Mouse (Mus musculus): Measurements from ENCODE around the gene Wdr90. TPM values are rescaled to one million over a fixed set of nuclear protein-coding genes. Genes with fewer than 3 reads are reported as not detected.
A peak's percentile ranks its signal among the peaks of the same experiment; 100 is the strongest.
"Not testable (repeated sequence)": the region's sequence is repeated elsewhere in the genome, so short reads cannot be mapped to it uniquely, and the experiment has no call there.

The Wdr90 gene
- polyA plus RNA-seq, 1 experiment from 2014 or later, result 34.1 TPM

DNA sequence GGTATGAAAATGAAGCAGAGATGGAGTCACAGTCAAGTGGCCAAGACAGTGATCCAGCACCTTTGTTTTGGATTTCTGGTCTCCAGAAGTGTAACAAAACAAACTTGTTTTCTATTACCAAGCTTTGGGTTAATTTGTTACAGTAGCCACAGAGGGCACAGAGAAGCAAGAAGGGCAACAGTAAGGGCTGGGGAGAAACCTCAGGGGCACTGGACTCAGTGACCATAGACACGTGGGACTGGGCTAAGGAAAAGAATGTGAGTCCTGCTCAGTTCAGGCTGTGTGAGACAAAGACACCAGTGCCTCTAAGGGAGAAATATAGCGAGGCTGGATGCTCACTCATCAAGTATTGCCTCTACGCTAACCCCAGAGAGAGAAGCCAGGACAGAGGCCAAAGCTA, 11.4 kb upstream of the Wdr90 start:
- no peak for DNase-seq
- 0 out of 2 replicates have a peak, but pooled peaks cover 2% of the 10 kb centered on the region for H3K36me3 ChIP-seq (ENCODE audit: insufficient read depth)
- no peaks in the 10 kb centered on the region for H3K27me3 ChIP-seq (ENCODE audit: insufficient read depth, low read length)
- no peak for TF ChIP-seq CTCF (IDR thresholded peaks at IDR 0.05; ENCODE audit: low read depth)
- no peak for ATAC-seq (ENCODE audit: insufficient read depth)
- H3K4me1 ChIP-seq (ENCODE audit: insufficient read depth), result peaks cover 15% of the 10 kb centered on the region; the same call in 1 of the 2 replicates
- no peak overlapping the region for H3K4me2 ChIP-seq
- H3K9ac ChIP-seq, result no peak overlapping the region
- H3K27ac ChIP-seq (ENCODE audit: low read depth), result no peak overlapping the region
- 79% methylated on average over 3 of the region's 3 CpGs for WGBS
- no peaks in the 10 kb centered on the region for H3K9me3 ChIP-seq (ENCODE audit: low read depth, low read length)
- no peak overlapping the region for H3K4me3 ChIP-seq (ENCODE audit: low read depth, low read length)

DNA sequence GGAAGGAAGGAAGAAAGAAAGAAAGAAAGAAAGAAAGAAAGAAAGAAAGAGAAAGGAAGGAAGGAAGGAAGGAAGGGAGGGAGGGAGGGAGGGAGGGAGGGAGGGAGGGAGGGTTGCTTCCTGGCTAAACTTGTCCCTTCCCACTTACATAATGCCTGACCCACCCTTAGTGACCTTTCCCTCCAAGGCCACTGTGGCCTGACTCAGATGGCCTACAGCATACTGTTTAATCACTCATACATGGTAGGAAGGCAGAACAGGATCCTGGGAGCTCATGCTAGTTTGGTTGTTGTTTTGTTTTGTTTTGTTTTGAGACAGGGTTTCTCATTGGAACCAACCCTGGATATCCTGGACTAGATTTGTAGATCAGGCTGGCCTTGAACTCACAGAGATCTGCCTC, 10.3 kb upstream of the Wdr90 start:
- H3K36me3 ChIP-seq (ENCODE audit: insufficient read depth), result not testable (repeated sequence)

DNA sequence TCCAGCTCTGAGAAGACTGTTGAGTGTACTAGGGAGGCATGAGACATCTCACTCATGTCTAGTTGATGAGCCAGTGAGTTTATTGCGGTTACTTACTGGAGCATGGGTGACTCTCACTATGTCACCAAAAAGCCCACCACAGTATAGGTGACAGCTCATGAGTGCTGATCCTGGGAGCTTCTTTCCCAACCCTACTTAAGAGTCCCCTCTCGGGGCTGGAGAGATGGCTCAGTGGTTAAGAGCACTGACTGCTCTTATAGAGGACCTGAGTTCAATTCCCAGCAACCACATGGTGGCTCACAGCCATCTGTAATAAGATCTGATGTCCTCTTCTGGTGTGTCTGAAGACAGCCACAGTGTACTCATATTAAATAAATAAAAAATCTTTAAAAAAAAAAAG, 8.7 kb upstream of the Wdr90 start:
- Histone ChIP-seq H3K36me3 (ENCODE audit: insufficient read depth) (no peaks in the 10 kb centered on the region), H3K9ac (no peak overlapping the region), H3K27ac (ENCODE audit: low read depth) (no peak overlapping the region), H3K4me2 (no peak overlapping the region), H3K9me3 (ENCODE audit: low read depth, low read length) (no peaks in the 10 kb centered on the region), H3K27me3 (ENCODE audit: insufficient read depth, low read length) (no peaks in the 10 kb centered on the region), H3K4me3 (ENCODE audit: low read depth, low read length) (no peak overlapping the region), H3K4me1 (ENCODE audit: insufficient read depth) (0 out of 2 replicates have a peak, but pooled peaks cover 8% of the 10 kb centered on the region)
- no peak for ATAC-seq (ENCODE audit: insufficient read depth)
- TF ChIP-seq CTCF (IDR thresholded peaks at IDR 0.05; ENCODE audit: low read depth), result no peak
- DNase-seq, result no peak
- 81% methylated on average over 2 of the region's 2 CpGs for WGBS

More for the DNA sequence above, 10.3 kb upstream of the Wdr90 start:
- peaks cover 15% of the 10 kb centered on the region; the same call in 1 of the 2 replicates for H3K4me1 ChIP-seq (ENCODE audit: insufficient read depth)
- not testable (repeated sequence) for DNase-seq; H3K27me3 ChIP-seq (ENCODE audit: insufficient read depth, low read length); H3K27ac ChIP-seq (ENCODE audit: low read depth); H3K9me3 ChIP-seq (ENCODE audit: low read depth, low read length); ATAC-seq (ENCODE audit: insufficient read depth); H3K9ac ChIP-seq; H3K4me3 ChIP-seq (ENCODE audit: low read depth, low read length); H3K4me2 ChIP-seq

DNA sequence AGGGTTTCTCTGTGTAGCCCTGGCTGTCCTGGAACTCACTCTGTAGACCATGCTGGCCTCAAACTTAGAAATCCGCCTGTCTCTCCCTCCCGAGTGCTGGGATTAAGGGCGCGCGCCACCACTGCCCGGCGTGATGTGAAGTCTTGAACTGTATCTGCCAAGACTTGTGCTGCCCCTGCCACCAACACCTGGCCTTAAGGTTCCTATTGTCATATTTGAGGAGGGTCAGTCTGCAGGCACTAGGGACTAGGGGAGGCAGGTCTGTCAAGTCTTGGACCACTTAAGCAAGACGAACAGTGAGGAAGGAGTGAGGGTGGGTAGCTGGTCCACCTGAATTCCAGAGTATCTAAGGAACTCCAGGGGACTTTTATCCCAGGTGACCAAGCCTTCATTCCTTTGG, 8.2 kb upstream of the Wdr90 start:
- no peak overlapping the region for H3K4me3 ChIP-seq (ENCODE audit: low read depth, low read length)
- H3K4me1 ChIP-seq (ENCODE audit: insufficient read depth), result 0 out of 2 replicates have a peak, but pooled peaks cover 8% of the 10 kb centered on the region
- H3K4me2 ChIP-seq, result no peak overlapping the region
- H3K9me3 ChIP-seq (ENCODE audit: low read depth, low read length), result no peaks in the 10 kb centered on the region
- no peaks in the 10 kb centered on the region for H3K27me3 ChIP-seq (ENCODE audit: insufficient read depth, low read length)
- DNase-seq, result no peak
- WGBS, result 81% methylated on average over 8 of the region's 8 CpGs
- no peak for TF ChIP-seq CTCF (IDR thresholded peaks at IDR 0.05; ENCODE audit: low read depth)
- ATAC-seq (ENCODE audit: insufficient read depth), result no peak
- no peaks in the 10 kb centered on the region for H3K36me3 ChIP-seq (ENCODE audit: insufficient read depth)
- no peak overlapping the region for H3K9ac ChIP-seq
- no peak overlapping the region for H3K27ac ChIP-seq (ENCODE audit: low read depth)

DNA sequence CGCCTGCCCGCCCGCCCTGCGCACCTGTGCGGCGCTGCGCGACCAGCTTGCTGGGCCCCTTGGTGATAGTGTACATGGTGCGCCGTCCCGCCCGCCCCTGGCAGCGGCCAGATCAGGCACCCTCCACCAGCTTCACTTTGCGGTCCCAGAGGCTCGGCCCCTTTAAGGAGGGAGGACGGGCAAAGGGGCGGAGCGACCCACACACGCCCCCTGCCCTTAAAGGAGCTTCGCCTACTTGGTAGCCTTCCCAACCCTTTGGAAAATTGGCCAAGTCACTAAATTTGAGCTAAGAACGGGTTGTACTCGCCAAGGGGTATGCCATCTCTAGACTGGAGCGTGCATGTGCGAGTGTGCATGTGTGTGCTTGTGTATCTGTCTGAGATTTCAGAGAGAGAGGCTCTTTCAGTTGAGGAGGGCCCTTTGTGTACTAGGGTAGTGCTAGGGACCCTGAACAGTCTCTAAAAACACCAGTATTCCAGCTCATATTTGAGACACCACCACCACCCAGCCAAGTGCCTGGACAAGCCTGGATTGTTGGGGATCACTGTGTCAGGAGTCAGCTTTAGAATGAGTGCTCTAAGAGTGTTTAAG, 7.4 kb upstream of the Wdr90 start, which contains the start of gene Mcrip2:
Gene Mcrip2 (minus strand): TSS at position 164 of the 591 bp plus-strand sequence.
- Histone ChIP-seq H3K27me3 (ENCODE audit: insufficient read depth, low read length) (no peaks in the 10 kb centered on the region), H3K9ac (peak within 1 kb of the TSS; percentile 56), H3K4me1 (ENCODE audit: insufficient read depth) (0 out of 2 replicates have a peak, but pooled peaks cover 3% of the 10 kb centered on the region), H3K9me3 (ENCODE audit: low read depth, low read length) (no peaks in the 10 kb centered on the region), H3K4me3 (ENCODE audit: low read depth, low read length) (peak within 1 kb of the TSS; percentile 80), H3K4me2 (peak within 1 kb of the TSS; percentile 98), H3K36me3 (ENCODE audit: insufficient read depth) (no peaks in the 10 kb centered on the region), H3K27ac (ENCODE audit: low read depth) (peak within 1 kb of the TSS; percentile 48; the same call in 1 of the 2 replicates)
- peak; percentile 26; the same call in 1 of the 2 replicates for TF ChIP-seq CTCF (IDR thresholded peaks at IDR 0.05; ENCODE audit: low read depth)
- peak; percentile 90 for DNase-seq
- whole genome bisulfite sequencing, result under 1% methylated on average over 24 of the region's 24 CpGs
- peak; percentile 91 for ATAC-seq (ENCODE audit: insufficient read depth)

DNA sequence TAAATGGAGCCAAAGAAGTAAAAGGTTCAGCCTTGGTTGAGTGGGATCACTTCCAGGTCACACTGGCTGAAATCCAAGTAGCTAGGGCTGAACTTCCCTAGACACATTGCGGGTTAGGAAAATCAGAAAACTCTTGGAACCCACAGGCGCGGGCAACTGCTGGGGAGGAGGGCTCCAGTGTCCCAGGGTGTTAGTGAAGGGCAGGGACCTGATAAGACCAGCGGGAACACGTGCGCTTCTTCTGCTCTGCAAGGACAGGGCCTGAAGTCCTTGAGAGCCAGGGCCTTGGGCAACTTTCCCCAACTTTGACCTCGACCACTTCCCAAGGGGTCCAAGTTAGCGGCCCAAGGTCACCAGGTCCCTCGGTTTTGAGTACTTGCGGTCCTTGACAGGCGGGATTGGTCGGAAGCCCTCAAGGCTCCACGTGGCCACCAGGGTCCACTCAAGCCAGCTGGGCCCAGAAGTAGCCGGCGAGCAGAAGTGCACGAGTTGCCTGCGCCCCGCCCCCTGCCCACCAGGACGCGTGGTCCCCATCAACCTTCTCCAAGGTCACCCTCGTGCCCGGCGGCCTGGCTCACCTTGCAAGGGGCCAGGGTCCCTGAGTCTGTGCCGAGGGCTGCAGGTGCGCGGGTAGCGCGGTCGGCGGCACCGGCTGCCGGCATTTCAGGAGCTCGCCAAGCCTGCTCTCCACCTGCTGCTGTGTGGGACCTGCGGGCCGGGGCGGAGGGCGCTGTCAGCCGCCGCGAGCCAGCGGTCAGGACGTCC, 6.7 kb upstream of the Wdr90 start:
- H3K4me3 ChIP-seq (ENCODE audit: low read depth, low read length), result peak overlapping the region; percentile 80
- no peak for TF ChIP-seq CTCF (IDR thresholded peaks at IDR 0.05; ENCODE audit: low read depth)
- H3K27me3 ChIP-seq (ENCODE audit: insufficient read depth, low read length), result no peaks in the 10 kb centered on the region
- no peaks in the 10 kb centered on the region for H3K9me3 ChIP-seq (ENCODE audit: low read depth, low read length)
- H3K36me3 ChIP-seq (ENCODE audit: insufficient read depth), result no peaks in the 10 kb centered on the region
- 0 out of 2 replicates have a peak, but pooled peaks cover 3% of the 10 kb centered on the region for H3K4me1 ChIP-seq (ENCODE audit: insufficient read depth)
- peak; percentile 42 for DNase-seq
- H3K4me2 ChIP-seq, result peak overlapping the region; percentile 98
- H3K27ac ChIP-seq (ENCODE audit: low read depth), result peak overlapping the region; percentile 48; the same call in 1 of the 2 replicates
- peak overlapping the region; percentile 56 for H3K9ac ChIP-seq
- under 1% methylated on average over 40 of the region's 42 CpGs for WGBS
- peak; percentile 36 for ATAC-seq (ENCODE audit: insufficient read depth)

DNA sequence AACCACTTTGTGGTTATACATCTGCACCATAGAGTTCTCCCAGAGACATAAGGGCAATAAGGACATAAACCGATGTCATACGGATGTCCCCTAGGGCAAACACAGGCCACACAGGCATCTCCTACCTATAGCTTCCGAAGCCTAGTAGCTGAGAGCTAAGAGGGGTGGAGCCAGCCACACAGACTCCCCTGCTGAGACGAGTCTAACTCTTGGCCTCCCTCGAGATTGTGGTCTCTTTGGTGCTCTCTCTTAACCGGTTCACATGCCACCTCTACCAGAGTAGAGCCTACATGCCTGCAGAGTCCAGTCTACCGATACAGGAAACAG, 6.2 kb upstream of the Wdr90 start:
- DNase-seq (no peak), ATAC-seq (ENCODE audit: insufficient read depth) (no peak)
- H3K9ac ChIP-seq, result peak overlapping the region; percentile 56; the same call in 1 of the 2 replicates
- no peaks in the 10 kb centered on the region for H3K27me3 ChIP-seq (ENCODE audit: insufficient read depth, low read length)
- peak overlapping the region; percentile 80 for H3K4me3 ChIP-seq (ENCODE audit: low read depth, low read length)
- no peak overlapping the region for H3K27ac ChIP-seq (ENCODE audit: low read depth)
- no peaks in the 10 kb centered on the region for H3K36me3 ChIP-seq (ENCODE audit: insufficient read depth)
- no peaks in the 10 kb centered on the region for H3K9me3 ChIP-seq (ENCODE audit: low read depth, low read length)
- WGBS, result 12% methylated on average over 7 of the region's 7 CpGs
- TF ChIP-seq CTCF (IDR thresholded peaks at IDR 0.05; ENCODE audit: low read depth), result no peak
- 0 out of 2 replicates have a peak, but pooled peaks cover 3% of the 10 kb centered on the region for H3K4me1 ChIP-seq (ENCODE audit: insufficient read depth)
- H3K4me2 ChIP-seq, result peak overlapping the region; percentile 98

Measured in lung, embryonic 14.5 days (tissue).